Mouse (Mus musculus) kidney, adult 2 months (tissue): ENCODE measurements around the gene Cdkl4. TPM values are rescaled to one million over a fixed set of nuclear protein-coding genes. Genes with fewer than 3 reads are reported as not detected.
A peak's percentile ranks its signal among the peaks of the same experiment; 100 is the strongest.

Experiments used
- DNase-seq: peaks from one replicate; pipeline ENCODE4 v3.0.0; 2021
- H3K27ac ChIP-seq: fragments of 200-500 bp; 2 replicates; pipeline ENCODE4 v1.5.1; 2012; ENCODE audit warnings: low read depth, low read length, control low read depth, inconsistent platforms; ENCODE audit not compliant: insufficient read depth
- H3K27me3 ChIP-seq: fragments of 200-500 bp; replicated peaks from 2 replicates; pipeline ENCODE4 v1.6.1; 2012; ENCODE audit warnings: mild to moderate bottlenecking, moderate library complexity, low read length, inconsistent platforms; ENCODE audit not compliant: control insufficient read depth, insufficient read depth
- H3K36me3 ChIP-seq: fragments of 200-500 bp; 2 replicates; pipeline ENCODE4 v1.6.1; 2012; ENCODE audit warnings: mild to moderate bottlenecking, moderate library complexity, low read length, inconsistent platforms; ENCODE audit not compliant: control insufficient read depth, insufficient read depth
- H3K4me1 ChIP-seq: fragments of 200-500 bp; 2 replicates; pipeline ENCODE4 v1.6.1; 2011; ENCODE audit warnings: low read length; ENCODE audit not compliant: control insufficient read depth, insufficient read depth
- H3K4me3 ChIP-seq: fragments of 200-500 bp; 2 replicates; pipeline ENCODE4 v1.5.1; 2011; ENCODE audit warnings: mild to moderate bottlenecking, low read depth, low read length, control low read depth; ENCODE audit not compliant: insufficient read depth
- CTCF ChIP-seq: fragments of 200-500 bp; conservative IDR thresholded peaks from 2 replicates; pipeline ENCODE4 v1.5.1; 2011; ENCODE audit warnings: low read depth, mild to moderate bottlenecking, control low read depth, low read length, moderate library complexity, mixed read lengths; ENCODE audit not compliant: insufficient read depth, insufficient read length
- POLR2A ChIP-seq: fragments of 200-500 bp; IDR thresholded peaks from one replicate; pipeline ENCODE4 v1.6.1; 2011; ENCODE audit warnings: low read depth, low read length, control low read depth
- WGBS: fragments of 180-500 bp; shearing (Covaris S2); methylation state at CpG from one replicate; pipeline ENCODE4 v1.1.7; 2018; 5-methylcytosine and 5-hydroxymethylcytosine counted together
- polyA plus RNA-seq: library from polyadenylated mRNA; depleted of rRNA; stranded (reverse); fragments of >200 nt; gene quantifications from 2 replicates; pipeline ENCODE4 v1.2.3, GENCODE M21; 2012; rRNA removed

Gene Cdkl4
- 0.19 and 0.34 TPM in 2 replicates for polyA plus RNA-seq

GRCm38 (mm10) chr17:80577639-80578038, at the start of gene Cdkl4:
Cdkl4 (minus strand) TSS chr17:80577813.
- Histone ChIP-seq H3K4me3 (peak within 1 kb of the TSS; percentile 41; the same call in 1 of the 2 replicates), H3K27me3 (no peaks in the 10 kb centered on the region)
- whole genome bisulfite sequencing = 79% methylated on average over 15 of the region's 15 CpGs

DNA sequence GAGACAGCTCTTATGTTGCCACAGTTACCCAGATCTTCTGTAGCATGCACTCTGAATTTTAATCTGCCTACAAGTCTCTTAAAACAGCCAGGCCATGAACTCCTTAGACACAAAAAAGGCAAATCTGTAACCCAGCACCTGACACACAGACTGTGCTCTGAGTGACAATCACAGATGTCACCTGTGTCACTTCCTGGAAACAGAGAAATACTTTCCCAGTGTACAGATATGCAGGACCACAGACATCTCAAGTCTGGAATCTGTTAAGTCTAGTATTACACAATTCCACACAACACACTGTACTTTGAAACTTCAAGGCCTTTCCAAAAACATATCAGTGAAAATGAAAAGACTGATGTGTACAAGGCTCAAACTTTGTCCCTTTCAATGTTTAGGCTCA, 47.4 kb upstream of the Cdkl4 start:
- Histone ChIP-seq H3K4me1 (no peaks in the 10 kb centered on the region), H3K27ac (no peak overlapping the region), H3K27me3 (no peaks in the 10 kb centered on the region), H3K36me3 (no peaks in the 10 kb centered on the region), H3K4me3 (no peak overlapping the region)
- TF ChIP-seq CTCF (no peak), POLR2A (no peak)
- no peak for DNase-seq

More at GRCm38 (mm10) chr17:80577639-80578038, at the start of gene Cdkl4:
- no peak for TF ChIP-seq CTCF
- TF ChIP-seq POLR2A = no peak
- DNase-seq = no peak
- peaks cover 6% of the 10 kb centered on the region; the same call in 1 of the 2 replicates for H3K4me1 ChIP-seq
- no peaks in the 10 kb centered on the region; the same call in 1 of the 2 replicates for H3K36me3 ChIP-seq
- H3K27ac ChIP-seq = no peak within 1 kb of the TSS

GRCm38 (mm10) chr17:80621691-80622090, 44.1 kb upstream of the Cdkl4 start:
- Histone ChIP-seq H3K27me3 (no peaks in the 10 kb centered on the region), H3K4me1 (no peaks in the 10 kb centered on the region), H3K4me3 (no peak overlapping the region), H3K27ac (no peak overlapping the region), H3K36me3 (no peaks in the 10 kb centered on the region; the same call in 1 of the 2 replicates)
- 87% methylated on average over 4 of the region's 4 CpGs for WGBS
- no peak for DNase-seq
- no peak for TF ChIP-seq CTCF
- TF ChIP-seq POLR2A = no peak

GRCm38 (mm10) chr17:80620786-80621423, 43.3 kb upstream of the Cdkl4 start:
- peak; percentile 58 for DNase-seq
- Histone ChIP-seq H3K4me1 (no peaks in the 10 kb centered on the region), H3K36me3 (no peaks in the 10 kb centered on the region; the same call in 1 of the 2 replicates), H3K27me3 (no peaks in the 10 kb centered on the region), H3K4me3 (no peak overlapping the region), H3K27ac (no peak overlapping the region)
- WGBS = 47% methylated on average over 5 of the region's 5 CpGs
- TF ChIP-seq CTCF (peak; percentile 93), POLR2A (no peak)

- Histone ChIP-seq H3K4me3 (no peak overlapping the region), H3K27me3 (no peaks in the 10 kb centered on the region), H3K27ac (no peak overlapping the region), H3K4me1 (no peaks in the 10 kb centered on the region), H3K36me3 (peaks cover 1% of the 10 kb centered on the region; the same call in 1 of the 2 replicates)
- WGBS = 91% methylated on average over 13 of the region's 13 CpGs
- no peak for DNase-seq
- TF ChIP-seq POLR2A (no peak), CTCF (no peak)
These were observed 41.9 kb upstream of the Cdkl4 start for GRCm38 (mm10) chr17:80619556-80619955.

GRCm38 (mm10) chr17:80618890-80619289, 41.3 kb upstream of the Cdkl4 start:
- 81% methylated on average over 5 of the region's 5 CpGs for WGBS
- DNase-seq = no peak
- no peaks in the 10 kb centered on the region for H3K4me1 ChIP-seq

GRCm38 (mm10) chr17:80603806-80604205, 26.2 kb upstream of the Cdkl4 start:
- no peak overlapping the region for H3K27ac ChIP-seq

More at GRCm38 (mm10) chr17:80618890-80619289, 41.3 kb upstream of the Cdkl4 start:
- Histone ChIP-seq H3K27ac (no peak overlapping the region), H3K36me3 (peaks cover 1% of the 10 kb centered on the region; the same call in 1 of the 2 replicates), H3K27me3 (no peaks in the 10 kb centered on the region), H3K4me3 (no peak overlapping the region)
- TF ChIP-seq CTCF (no peak), POLR2A (no peak)

More at GRCm38 (mm10) chr17:80603806-80604205, 26.2 kb upstream of the Cdkl4 start:
- 94% methylated on average over 6 of the region's 6 CpGs for WGBS
- TF ChIP-seq CTCF = no peak
- TF ChIP-seq POLR2A = no peak
- no peak for DNase-seq
- Histone ChIP-seq H3K4me3 (no peak overlapping the region), H3K27me3 (no peaks in the 10 kb centered on the region), H3K4me1 (no peaks in the 10 kb centered on the region), H3K36me3 (peaks cover 34% of the 10 kb centered on the region)
